Mouse (Mus musculus): ENCODE results near the gene Krt19. TPM values are rescaled to one million over a fixed set of nuclear protein-coding genes. Genes with fewer than 3 reads are reported as not detected.

The Krt19 gene
- polyA plus RNA-seq, 1 experiment, result 0.36 TPM

DNA sequence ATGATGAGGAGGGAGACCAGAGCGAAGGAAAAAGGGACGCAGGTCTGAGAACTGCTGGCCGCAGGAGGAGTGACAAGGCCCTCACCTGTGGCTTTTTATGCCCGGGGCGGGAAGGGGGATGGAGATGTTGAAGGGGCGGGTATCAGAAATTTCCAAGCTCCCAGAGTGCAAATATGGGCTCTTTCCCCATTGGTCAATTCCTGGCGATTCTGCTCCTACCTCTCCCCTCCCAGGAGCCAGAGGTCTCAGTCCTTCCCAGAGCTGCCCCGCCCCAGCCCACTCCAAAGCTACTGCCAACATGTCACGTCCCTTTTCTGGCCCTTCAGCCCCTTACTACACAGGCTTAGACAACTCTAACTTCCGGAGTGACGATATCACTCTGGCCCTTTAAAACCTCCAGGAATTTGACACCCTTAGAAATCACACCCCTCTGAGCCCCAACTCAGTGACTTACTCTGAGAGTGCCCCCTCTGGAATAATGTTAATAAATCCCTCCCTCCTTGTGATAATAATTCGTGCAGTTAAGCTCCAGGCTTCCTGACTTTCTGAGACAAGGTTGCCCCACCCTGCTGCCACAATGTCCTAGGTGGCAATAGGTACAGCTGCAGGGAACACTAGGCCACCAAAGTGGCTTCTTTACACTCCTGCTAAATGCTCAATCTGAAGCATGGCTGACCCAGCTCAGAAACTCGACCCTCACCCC is 2.5 kb downstream of the Krt19 start:
- WGBS, result 10% methylated on average over 13 of the region's 13 CpGs
- Histone ChIP-seq H3K4me1 (ENCODE audit: control insufficient read depth, insufficient read depth, low read length) (no peaks in the 10 kb centered on the region; the same call in 1 of the 2 replicates), H3K27ac (ENCODE audit: insufficient read depth, low read length) (no peak overlapping the region), H3K27me3 (ENCODE audit: control insufficient read depth, insufficient read depth, low read length) (peaks cover 3% of the 10 kb centered on the region; the same call in 1 of the 2 replicates), H3K4me3 (replicated peaks; ENCODE audit: insufficient read depth, low read depth, low read length) (no peak overlapping the region)
- TF ChIP-seq CTCF (IDR thresholded peaks at IDR 0.05; ENCODE audit: borderline replicate concordance, insufficient read depth, low read depth, low read length) (no peak), POLR2A (IDR thresholded peaks at IDR 0.05; ENCODE audit: borderline replicate concordance, insufficient read depth, low read length) (no peak)
- DNase-seq, result no peak

DNA sequence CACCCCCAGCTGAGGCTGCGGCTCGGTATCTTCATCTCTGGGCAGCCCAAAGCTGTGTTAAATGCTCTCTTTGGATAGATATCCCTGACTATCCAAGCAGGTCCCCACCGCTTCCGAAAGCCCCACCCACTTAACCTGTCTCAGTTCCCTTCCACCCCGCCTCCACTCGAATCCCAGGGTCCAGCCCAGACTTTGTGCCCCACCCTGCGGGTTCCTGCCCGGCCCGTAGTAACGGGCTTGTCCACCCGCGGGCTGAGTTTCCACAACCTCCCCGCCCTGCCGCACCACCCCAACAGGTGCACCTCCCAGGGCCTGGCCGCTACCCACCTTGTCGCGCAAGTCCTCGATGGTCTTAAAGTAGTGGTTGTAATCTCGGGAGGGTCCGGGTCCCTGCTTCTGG is 3.4 kb downstream of the Krt19 start:
- 5% methylated on average over 20 of the region's 20 CpGs for WGBS
- no peak for DNase-seq
- Histone ChIP-seq H3K27ac (ENCODE audit: insufficient read depth, low read length) (no peak overlapping the region), H3K4me1 (ENCODE audit: control insufficient read depth, insufficient read depth, low read length) (no peaks in the 10 kb centered on the region; the same call in 1 of the 2 replicates), H3K4me3 (replicated peaks; ENCODE audit: insufficient read depth, low read depth, low read length) (no peak overlapping the region), H3K27me3 (ENCODE audit: control insufficient read depth, insufficient read depth, low read length) (peaks cover 3% of the 10 kb centered on the region; the same call in 1 of the 2 replicates)
- no peak for TF ChIP-seq CTCF (IDR thresholded peaks at IDR 0.05; ENCODE audit: borderline replicate concordance, insufficient read depth, low read depth, low read length)
- TF ChIP-seq POLR2A (IDR thresholded peaks at IDR 0.05; ENCODE audit: borderline replicate concordance, insufficient read depth, low read length), result no peak

DNA sequence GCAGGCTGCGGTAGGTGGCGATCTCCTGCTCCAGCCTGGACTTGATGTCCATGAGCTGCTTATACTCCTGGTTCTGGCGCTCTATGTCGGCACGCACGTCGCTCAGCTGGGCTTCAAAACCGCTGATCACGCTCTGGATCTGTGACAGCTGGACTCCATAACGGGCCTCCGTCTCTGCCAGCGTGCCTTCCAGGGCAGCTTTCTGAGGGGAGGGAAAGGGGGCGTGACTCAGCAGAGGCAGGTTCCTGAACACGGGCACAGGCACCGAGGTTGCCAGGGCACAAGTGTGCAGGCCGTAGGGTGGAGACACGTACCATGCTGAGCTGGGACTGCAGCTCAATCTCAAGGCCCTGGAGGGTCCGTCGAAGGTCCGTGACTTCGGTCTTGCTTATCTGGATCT is 7.5 kb downstream of the Krt19 start:
- Histone ChIP-seq H3K4me3 (replicated peaks; ENCODE audit: insufficient read depth, low read depth, low read length) (no peak overlapping the region), H3K27ac (ENCODE audit: insufficient read depth, low read length) (no peak overlapping the region), H3K4me1 (ENCODE audit: control insufficient read depth, insufficient read depth, low read length) (no peaks in the 10 kb centered on the region), H3K27me3 (ENCODE audit: control insufficient read depth, insufficient read depth, low read length) (peaks cover 3% of the 10 kb centered on the region; the same call in 1 of the 2 replicates)
- no peak for TF ChIP-seq POLR2A (IDR thresholded peaks at IDR 0.05; ENCODE audit: borderline replicate concordance, insufficient read depth, low read length)
- no peak for TF ChIP-seq CTCF (IDR thresholded peaks at IDR 0.05; ENCODE audit: borderline replicate concordance, insufficient read depth, low read depth, low read length)
- DNase-seq, result no peak
- 49% methylated on average over 21 of the region's 21 CpGs for WGBS

DNA sequence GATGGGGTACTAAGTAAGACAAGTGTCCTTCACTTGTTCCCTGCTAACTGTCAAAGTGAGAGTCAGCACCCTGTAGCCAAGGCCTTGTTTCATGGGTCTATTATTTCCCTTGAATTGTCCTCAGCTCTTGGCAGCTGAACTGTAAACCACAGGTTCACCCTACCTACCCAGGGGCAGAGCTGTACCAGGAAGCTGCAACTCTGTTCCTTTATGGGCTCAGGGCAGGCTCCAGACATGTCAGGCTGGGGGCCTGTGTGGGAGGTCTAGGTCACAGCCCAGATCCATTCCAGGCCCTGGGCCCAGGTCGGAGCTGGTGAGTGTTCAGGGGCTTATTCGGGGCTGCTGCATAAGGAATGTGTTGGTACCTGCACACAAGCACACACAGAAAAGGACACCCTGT is 9.1 kb downstream of the Krt19 start:
- no peak for DNase-seq
- Histone ChIP-seq H3K27ac (ENCODE audit: insufficient read depth, low read length) (no peak overlapping the region), H3K27me3 (ENCODE audit: control insufficient read depth, insufficient read depth, low read length) (no peaks in the 10 kb centered on the region; the same call in 1 of the 2 replicates), H3K4me3 (replicated peaks; ENCODE audit: insufficient read depth, low read depth, low read length) (no peak overlapping the region), H3K4me1 (ENCODE audit: control insufficient read depth, insufficient read depth, low read length) (no peaks in the 10 kb centered on the region)
- TF ChIP-seq POLR2A (IDR thresholded peaks at IDR 0.05; ENCODE audit: borderline replicate concordance, insufficient read depth, low read length) (no peak), CTCF (IDR thresholded peaks at IDR 0.05; ENCODE audit: borderline replicate concordance, insufficient read depth, low read depth, low read length) (no peak)
- WGBS, result 81% methylated on average over 2 of the region's 2 CpGs

DNA sequence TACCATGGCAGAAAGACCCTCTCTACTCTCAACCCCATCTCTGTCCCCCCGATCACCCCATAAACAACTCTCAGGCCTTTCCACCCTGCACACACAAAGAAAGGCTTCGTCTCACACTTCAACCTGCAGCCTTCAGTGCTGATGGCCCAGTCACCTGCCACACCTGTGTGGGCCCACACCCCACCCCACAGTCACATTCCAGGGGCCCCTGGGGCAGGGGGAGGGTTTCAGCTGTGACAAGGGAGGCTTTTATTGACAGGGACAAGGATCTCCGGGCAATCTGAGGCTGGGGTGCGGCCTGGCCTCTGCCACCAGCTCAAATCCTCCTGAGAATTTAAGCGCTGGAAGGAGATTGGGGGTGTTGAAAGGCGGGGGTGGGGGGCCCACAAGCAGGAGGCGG is 9.7 kb downstream of the Krt19 start:
- no peak overlapping the region for H3K27ac ChIP-seq (ENCODE audit: insufficient read depth, low read length)
- WGBS, result 70% methylated on average over 7 of the region's 7 CpGs
- no peak for DNase-seq
- no peaks in the 10 kb centered on the region for H3K27me3 ChIP-seq (ENCODE audit: control insufficient read depth, insufficient read depth, low read length)
- no peak overlapping the region for H3K4me3 ChIP-seq (replicated peaks; ENCODE audit: insufficient read depth, low read depth, low read length)
- H3K4me1 ChIP-seq (ENCODE audit: control insufficient read depth, insufficient read depth, low read length), result no peaks in the 10 kb centered on the region
- TF ChIP-seq CTCF (IDR thresholded peaks at IDR 0.05; ENCODE audit: borderline replicate concordance, insufficient read depth, low read depth, low read length) (no peak), POLR2A (IDR thresholded peaks at IDR 0.05; ENCODE audit: borderline replicate concordance, insufficient read depth, low read length) (no peak)

DNA sequence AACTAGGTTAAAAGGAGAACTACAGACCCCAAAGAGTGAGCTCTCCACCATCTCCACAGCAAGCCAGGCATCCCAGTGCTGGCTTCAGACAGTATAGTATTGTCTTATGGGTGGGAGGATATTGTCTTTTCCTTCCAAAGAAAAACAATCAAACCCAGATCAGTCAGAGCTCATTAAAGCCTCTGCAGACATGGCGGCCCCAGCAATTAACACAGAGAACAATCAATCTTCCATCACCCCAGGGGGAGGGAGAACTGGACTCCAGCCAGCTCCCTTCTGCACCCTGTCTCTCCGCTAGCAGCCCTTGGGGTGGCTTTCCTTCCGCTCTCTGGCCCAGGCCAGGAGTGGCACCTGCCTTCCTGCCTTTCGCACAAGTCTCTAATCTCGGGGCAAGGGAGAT is 10.8 kb downstream of the Krt19 start:
- WGBS, result 43% methylated on average over 5 of the region's 5 CpGs
- H3K4me3 ChIP-seq (replicated peaks; ENCODE audit: insufficient read depth, low read depth, low read length), result no peak overlapping the region
- no peak overlapping the region for H3K27ac ChIP-seq (ENCODE audit: insufficient read depth, low read length)
- TF ChIP-seq CTCF (IDR thresholded peaks at IDR 0.05; ENCODE audit: borderline replicate concordance, insufficient read depth, low read depth, low read length), result no peak
- no peak for TF ChIP-seq POLR2A (IDR thresholded peaks at IDR 0.05; ENCODE audit: borderline replicate concordance, insufficient read depth, low read length)
- no peaks in the 10 kb centered on the region for H3K27me3 ChIP-seq (ENCODE audit: control insufficient read depth, insufficient read depth, low read length)
- H3K4me1 ChIP-seq (ENCODE audit: control insufficient read depth, insufficient read depth, low read length), result no peaks in the 10 kb centered on the region
- DNase-seq, result no peak

DNA sequence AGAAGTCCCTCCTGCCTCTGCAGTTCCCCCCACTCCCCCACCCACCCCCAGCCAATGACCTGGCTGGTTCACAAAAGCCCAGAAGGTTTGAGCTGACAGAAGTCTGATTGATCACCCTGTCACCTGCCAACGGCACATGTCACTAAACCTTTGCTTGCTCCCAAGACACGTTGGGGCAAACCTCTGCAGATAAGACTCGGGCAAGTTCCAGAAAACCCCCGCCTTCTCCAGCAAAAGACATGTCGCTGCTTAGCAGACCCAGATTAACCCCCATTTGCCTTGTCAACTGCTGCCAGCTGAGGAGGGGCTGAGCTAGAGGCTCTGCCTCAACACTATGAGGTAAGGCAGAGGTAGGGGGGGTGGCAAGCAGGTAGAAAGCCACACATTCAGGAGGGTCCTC is 11.9 kb downstream of the Krt19 start:
- WGBS, result 54% methylated on average over 5 of the region's 5 CpGs
- H3K4me3 ChIP-seq (replicated peaks; ENCODE audit: insufficient read depth, low read depth, low read length), result no peak overlapping the region
- H3K27ac ChIP-seq (ENCODE audit: insufficient read depth, low read length), result no peak overlapping the region
- no peaks in the 10 kb centered on the region for H3K27me3 ChIP-seq (ENCODE audit: control insufficient read depth, insufficient read depth, low read length)
- TF ChIP-seq CTCF (IDR thresholded peaks at IDR 0.05; ENCODE audit: borderline replicate concordance, insufficient read depth, low read depth, low read length) (no peak), POLR2A (IDR thresholded peaks at IDR 0.05; ENCODE audit: borderline replicate concordance, insufficient read depth, low read length) (no peak)
- no peak for DNase-seq
- no peaks in the 10 kb centered on the region for H3K4me1 ChIP-seq (ENCODE audit: control insufficient read depth, insufficient read depth, low read length)

DNA sequence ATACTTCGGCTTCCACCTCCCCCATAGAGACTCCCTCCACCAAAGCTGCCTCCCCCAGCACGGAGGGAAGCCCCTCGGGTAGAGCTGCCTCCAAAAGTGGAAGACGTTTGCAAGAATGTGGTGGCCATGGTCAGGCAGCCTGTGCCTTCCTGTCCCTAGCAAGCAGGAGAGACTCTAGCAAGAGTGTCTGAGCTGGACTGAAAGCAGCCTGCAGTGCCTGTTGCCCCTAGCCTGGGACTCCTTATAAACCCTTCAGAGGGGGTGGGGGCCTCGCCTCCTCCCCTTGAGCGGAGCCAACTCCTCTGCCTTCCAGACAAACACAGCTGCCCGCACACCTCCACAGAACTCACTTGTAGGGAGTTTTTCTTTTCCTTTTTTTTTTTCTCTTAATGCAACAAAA is 12.7 kb downstream of the Krt19 start, which contains the start of gene Krt15:
Gene Krt15, minus strand, starts transcription at position 198 of the 400 bp plus-strand sequence.
- DNase-seq, result no peak
- WGBS, result 73% methylated on average over 7 of the region's 7 CpGs
- Histone ChIP-seq H3K4me3 (replicated peaks; ENCODE audit: insufficient read depth, low read depth, low read length) (no peak within 1 kb of the TSS), H3K27ac (ENCODE audit: insufficient read depth, low read length) (no peak within 1 kb of the TSS), H3K4me1 (ENCODE audit: control insufficient read depth, insufficient read depth, low read length) (no peaks in the 10 kb centered on the region), H3K27me3 (ENCODE audit: control insufficient read depth, insufficient read depth, low read length) (no peaks in the 10 kb centered on the region)
- TF ChIP-seq CTCF (IDR thresholded peaks at IDR 0.05; ENCODE audit: borderline replicate concordance, insufficient read depth, low read depth, low read length), result no peak
- TF ChIP-seq POLR2A (IDR thresholded peaks at IDR 0.05; ENCODE audit: borderline replicate concordance, insufficient read depth, low read length), result no peak
